ENCODE assay signal across 11 mouse cellular contexts in the genomic region with DNA sequence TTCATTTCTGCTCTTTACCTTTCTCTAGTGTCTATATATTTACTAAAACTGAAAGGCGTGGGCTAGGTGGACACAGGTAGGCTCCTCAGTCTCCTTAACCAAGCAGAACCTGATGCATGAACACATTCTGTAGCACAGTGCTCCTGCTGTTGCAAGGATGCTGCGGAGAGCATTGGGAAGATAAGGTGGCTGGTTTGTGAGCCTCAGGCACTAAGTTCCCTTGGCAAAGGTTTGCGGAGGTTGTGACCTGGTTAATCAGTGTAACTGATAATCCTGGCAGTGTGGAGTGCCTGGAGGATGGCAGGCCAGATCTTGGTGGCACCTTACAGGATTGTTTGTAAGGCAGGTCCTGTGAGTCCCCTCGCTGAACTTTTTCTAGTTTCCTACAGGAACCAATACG. TPM values are rescaled to one million over a fixed set of nuclear protein-coding genes. Genes with fewer than 3 reads are reported as not detected.
A peak's percentile ranks its signal among the peaks of the same experiment; 100 is the strongest.
DNase-seq lines count a peak whose midpoint lies in the region; ATAC-seq and TF ChIP-seq lines count a peak whose summit lies in the region.
"Had no signal": no experiment of that assay in that cellular context is flagged by ENCODE, and none has a peak within 500 bp of the region (broad histone marks: within the 10 kb centered on the region; RNA-seq: fewer than 3 reads in every experiment).

No protein-coding gene starts in this region.

- no peaks in the 10 kb centered on the region for H3K36me3 ChIP-seq in forebrain, embryonic 16.5 days (ENCODE audit: control insufficient read depth, insufficient read depth)
- H3K36me3 ChIP-seq in midbrain, embryonic 11.5 days (ENCODE audit: control insufficient read depth, insufficient read depth, low read length), result no peaks in the 10 kb centered on the region
- H3K36me3 ChIP-seq: heart, embryonic 15.5 days had no signal

- H3K4me3 ChIP-seq in left cerebral cortex, adult 2 months, result peak overlapping the region; percentile 65
- peak overlapping the region; percentile 54 for H3K4me3 ChIP-seq in forebrain, embryonic 16.5 days (replicated peaks; ENCODE audit: low read length)
- H3K4me3 ChIP-seq in midbrain, embryonic 11.5 days (ENCODE audit: low read depth, low read length), result no peak overlapping the region
- H3K4me3 ChIP-seq: heart, embryonic 15.5 days had no signal

- intact Hi-C loops in left cerebral cortex, adult 2 months (cut with DNase I), result loop anchor here (10.0 kb wide), 4 partner anchors 194 to 1194 kb away; no protein-coding TSS in a partner anchor

- no peak overlapping the region for H3K9ac ChIP-seq in forebrain, embryonic 16.5 days (replicated peaks; ENCODE audit: low read depth, low read length)
- no peak overlapping the region for H3K9ac ChIP-seq in midbrain, embryonic 11.5 days (ENCODE audit: low read length)
- H3K9ac ChIP-seq: heart, embryonic 15.5 days had no signal

- H3K4me2 ChIP-seq in forebrain, embryonic 16.5 days (ENCODE audit: low read length), result peak overlapping the region; percentile 12; the same call in 1 of the 2 replicates
- H3K4me2 ChIP-seq in midbrain, embryonic 11.5 days, result no peak overlapping the region
- H3K4me2 ChIP-seq: heart, embryonic 15.5 days had no signal

- peaks cover 11% of the 10 kb centered on the region for H3K4me1 ChIP-seq in forebrain, embryonic 16.5 days (replicated peaks; ENCODE audit: control insufficient read depth, insufficient read depth, low read length)
- peaks cover 4% of the 10 kb centered on the region for H3K4me1 ChIP-seq in midbrain, embryonic 11.5 days (ENCODE audit: control insufficient read depth, insufficient read depth, low read length)
- H3K4me1 ChIP-seq: heart, embryonic 15.5 days had no signal

- WGBS in forebrain, embryonic 16.5 days, result 7% methylated on average over 5 of the region's 5 CpGs
- WGBS in midbrain, embryonic 11.5 days, result 5% methylated on average over 5 of the region's 5 CpGs

- no peak for DNase-seq in left cerebral cortex, adult 2 months (ENCODE audit: extremely low spot score in 1 of 2, low spot score in 2 of 2)
- DNase-seq in left cerebral cortex, adult 18-20 months (ENCODE audit: low spot score in 2 of 2), result no peak
- peak; percentile 78 for DNase-seq in midbrain, embryonic 11.5 days (ENCODE audit: low spot score, missing footprints)
- DNase-seq in adipocyte (ENCODE audit: low spot score), result no peak
- no peak for DNase-seq in lung, postnatal 4 days
- DNase-seq: kidney, adult 8-10 months; lung, adult 18-20 months; right cerebral cortex, postnatal 4 days had no signal

- H3K9me3 ChIP-seq in forebrain, embryonic 16.5 days (ENCODE audit: control insufficient read depth, low read length), result no peaks in the 10 kb centered on the region
- no peaks in the 10 kb centered on the region for H3K9me3 ChIP-seq in midbrain, embryonic 11.5 days (ENCODE audit: control insufficient read depth, low read length)
- H3K9me3 ChIP-seq: heart, embryonic 15.5 days had no signal

- ATAC-seq in forebrain, embryonic 16.5 days, result no peak
- no peak for ATAC-seq in midbrain, embryonic 11.5 days (ENCODE audit: low FRiP score)
- ATAC-seq in frontal cortex, adult (ENCODE audit: low TSS enrichment), result no peak

- H3K27me3 ChIP-seq in forebrain, embryonic 16.5 days (replicated peaks; ENCODE audit: control insufficient read depth, insufficient read depth, low read length), result peaks cover 19% of the 10 kb centered on the region
- peaks cover 28% of the 10 kb centered on the region for H3K27me3 ChIP-seq in midbrain, embryonic 11.5 days (ENCODE audit: control insufficient read depth, insufficient read depth, low read length)

- TF ChIP-seq CTCF in left cerebral cortex, adult 2 months (IDR thresholded peaks at IDR 0.05), result no peak

- H3K27ac ChIP-seq in left cerebral cortex, adult 2 months, result peak overlapping the region; percentile 94
- H3K27ac ChIP-seq in forebrain, embryonic 16.5 days (ENCODE audit: low read length), result no peak overlapping the region
- H3K27ac ChIP-seq in midbrain, embryonic 11.5 days (ENCODE audit: low read depth, low read length), result no peak overlapping the region
- H3K27ac ChIP-seq: heart, embryonic 15.5 days had no signal

RNA-seq across cellular contexts. Expression of gene Cntn4, which starts 1.3 kb away (rescaled TPM):
- total RNA-seq in left cerebral cortex, adult 2 months (2021), result 10 to 100 TPM; 63.9 to 69.4 TPM
- 10 to 100 TPM; 60.9 to 64.4 TPM for total RNA-seq in left cerebral cortex, adult 18-20 months (2021)
- polyA plus RNA-seq in forebrain, embryonic 16.5 days (2015; fragmentation: Nextera tagmentation; extraction: Ambion mirVana), result 4.5 and 10.3 TPM in 2 replicates
- 1.4 and 2.0 TPM in 2 replicates for polyA plus RNA-seq in midbrain, embryonic 11.5 days (2014; fragmentation: Nextera tagmentation; extraction: Ambion mirVana)
